Mouse (Mus musculus) small intestine, adult 2 months (tissue): Measurements from ENCODE around the gene Rasgrp1.

Source experiments
- CTCF ChIP-seq: fragments of 200-500 bp; IDR thresholded peaks from 2 replicates; pipeline ENCODE4 v1.5.1; 2012; ENCODE audit warnings: low read depth, mild to moderate bottlenecking, control low read depth, inconsistent platforms, low read length, moderate library complexity, mixed read lengths; ENCODE audit not compliant: insufficient replicate concordance, insufficient read length; ENCODE audit errors: extremely low read depth
- POLR2A ChIP-seq: fragments of 200-500 bp; IDR thresholded peaks from 2 replicates; pipeline ENCODE4 v1.6.1; 2012; ENCODE audit warnings: low read depth, mild to moderate bottlenecking, control low read depth, inconsistent platforms, low read length, moderate library complexity

- TF ChIP-seq POLR2A, result no peak
- no peak for TF ChIP-seq CTCF
Observed at GRCm38 (mm10) chr2:117250001-117250510, 92.7 kb downstream of the Rasgrp1 start.
